Mouse (Mus musculus): ENCODE measurements around the gene Ddias.

GRCm38 (mm10) chr7:92837907-92838306, 36.1 kb downstream of the Ddias start:
- no peak for TF ChIP-seq CTCF (IDR thresholded peaks at IDR 0.05; ENCODE audit: low read depth, low read length)
- no peak for TF ChIP-seq TAL1 (conservative IDR thresholded peaks at IDR 0.05; ENCODE audit: low read depth, low read length)
- TF ChIP-seq GATA2 (IDR thresholded peaks at IDR 0.05; ENCODE audit: borderline replicate concordance, low read depth, low read length): no peak
- no peak for TF ChIP-seq GATA1 (IDR thresholded peaks at IDR 0.05; ENCODE audit: borderline replicate concordance, low read length)
- no peak for TF ChIP-seq POLR2AphosphoS5 (IDR thresholded peaks at IDR 0.05; ENCODE audit: insufficient replicate concordance, low read depth, low read length)

All from G1E (cell line).